Mouse (Mus musculus): ENCODE data around the gene Thpo. TPM values are rescaled to one million over a fixed set of nuclear protein-coding genes. Genes with fewer than 3 reads are reported as not detected.

Gene Thpo
- total RNA-seq (2021) (under 1 TPM in 1 of 2 experiments, not detected in 1; 0.18 TPM), polyA plus RNA-seq (2012; rRNA removed) (0.41 and 0.84 TPM in 2 replicates)
- long read RNA-seq = 0 reads

DNA sequence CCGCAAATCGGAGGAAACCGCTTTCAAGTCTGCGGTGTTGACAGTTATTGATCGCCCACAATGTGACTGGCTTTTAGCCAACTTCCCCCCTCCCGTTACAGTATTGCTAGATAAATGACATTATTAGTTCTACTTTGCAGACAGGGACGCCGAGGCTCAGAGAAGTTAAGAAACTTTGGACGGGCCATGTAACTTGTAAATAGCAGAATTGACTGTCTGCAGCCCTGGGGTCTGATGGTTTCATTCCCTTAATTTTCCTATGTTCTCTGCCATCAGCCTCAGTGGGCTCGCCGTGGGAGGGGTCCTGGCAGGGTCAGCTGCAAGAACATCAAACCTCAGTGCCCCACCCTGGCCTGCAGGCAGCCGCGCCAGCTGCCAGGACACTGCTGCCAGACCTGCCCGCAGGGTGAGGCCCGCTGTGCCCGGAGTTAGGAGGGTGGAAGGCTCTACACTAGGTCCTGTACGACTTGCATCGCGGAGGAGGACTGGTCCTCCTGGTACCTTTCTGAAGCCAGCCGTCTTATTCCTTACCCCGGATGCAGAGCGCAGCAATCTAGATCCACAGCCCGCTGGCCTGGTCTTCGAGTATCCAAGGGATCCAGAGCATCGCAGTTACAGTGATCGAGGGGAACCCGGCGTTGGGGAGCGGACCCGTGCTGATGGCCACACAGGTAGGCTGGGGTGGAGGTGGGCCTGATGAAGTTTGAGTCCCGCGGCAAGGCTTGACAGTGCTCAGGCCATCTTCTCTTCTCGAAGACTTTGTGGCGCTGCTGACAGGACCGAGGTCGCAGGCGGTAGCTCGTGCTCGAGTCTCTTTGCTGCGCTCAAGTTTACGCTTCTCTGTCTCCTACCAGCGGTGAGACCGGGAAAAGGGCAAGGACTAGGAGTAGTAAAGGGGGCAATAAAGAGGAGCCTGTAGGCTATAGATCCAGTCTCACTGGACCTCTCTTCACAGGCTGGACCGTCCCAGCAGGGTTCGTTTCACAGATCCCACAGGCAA lies at the start of gene Thpo:
Gene Thpo, minus strand, starts transcription at position 781 of the 1,000 bp plus-strand sequence.
- Histone ChIP-seq H3K79me2 (replicated peaks; ENCODE audit: control insufficient read depth, insufficient read depth, low read length) (no peaks in the 10 kb centered on the region), H3K4me1 (ENCODE audit: control insufficient read depth, insufficient read depth, low read length) (no peaks in the 10 kb centered on the region; the same call in 1 of the 2 replicates), H3K36me3 (ENCODE audit: control insufficient read depth, insufficient read depth, low read length) (no peaks in the 10 kb centered on the region), H3K27me3 (ENCODE audit: control insufficient read depth, insufficient read depth, low read length) (peaks cover 2% of the 10 kb centered on the region; the same call in 1 of the 2 replicates), H3K4me3 (peak within 1 kb of the TSS; percentile 59), H3K27ac (peak within 1 kb of the TSS; percentile 36), H3K9ac (ENCODE audit: low read depth, low read length) (peak within 1 kb of the TSS; percentile 6)
- TF ChIP-seq POLR2A (IDR thresholded peaks at IDR 0.05; ENCODE audit: insufficient read depth, low read depth, low read length) (no peak), CTCF (IDR thresholded peaks at IDR 0.05) (no peak), EP300 (IDR thresholded peaks at IDR 0.05; ENCODE audit: insufficient read depth, low read depth, low read length) (no peak)
- intact Hi-C loops (cut with DNase I) = no loop called here
- peak in 1 of 2 experiments; percentile 26 for DNase-seq
- 10% methylated on average over 45 of the region's 45 CpGs for WGBS

DNA sequence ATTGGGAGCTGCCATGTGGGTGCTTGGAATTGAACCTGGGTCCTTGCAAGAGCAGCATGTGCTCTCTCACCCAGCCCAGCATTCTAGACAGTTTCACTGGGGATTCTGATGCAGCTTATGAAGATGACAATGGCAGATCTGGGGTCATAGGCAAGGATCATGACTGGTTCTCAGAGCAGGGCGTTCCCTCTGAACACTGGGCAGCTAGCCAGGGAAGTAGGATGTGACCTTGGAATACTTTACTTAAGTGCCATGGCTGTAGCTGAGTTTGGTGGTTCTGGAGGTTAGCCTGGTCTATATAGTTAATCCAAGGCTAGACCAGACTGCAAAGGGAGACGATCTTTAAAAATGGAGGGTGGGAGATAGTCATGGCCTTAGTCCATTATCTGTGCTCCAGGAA lies 49.6 kb upstream of the Thpo start:
- WGBS = 66% methylated on average over 2 of the region's 2 CpGs

DNA sequence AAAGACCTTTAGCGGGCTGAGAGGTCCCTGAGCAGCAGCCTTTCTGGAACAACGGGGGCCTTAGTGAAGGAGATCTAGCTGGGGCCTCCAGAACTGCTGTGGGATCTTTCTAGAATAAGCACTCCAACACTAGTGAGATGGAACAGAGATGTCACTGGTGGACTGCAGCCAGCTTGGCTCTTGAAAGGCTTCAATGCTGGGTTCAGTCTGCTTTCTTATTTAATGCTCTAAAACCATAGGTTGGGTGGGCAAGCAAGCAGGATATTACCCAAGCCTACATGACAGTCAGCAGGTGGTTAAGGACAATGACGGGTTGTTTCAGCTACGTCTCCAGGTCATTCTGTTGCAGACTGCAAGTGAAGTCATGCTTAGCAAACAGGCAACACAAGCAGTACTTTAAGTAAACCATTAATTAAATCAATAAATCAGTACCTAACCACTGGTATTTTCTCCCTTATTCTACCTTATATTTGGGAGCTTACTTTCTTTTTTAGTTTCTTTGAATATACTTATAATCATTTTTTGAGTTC lies 46.9 kb upstream of the Thpo start:
- H3K4me3 ChIP-seq = no peak overlapping the region
- no peaks in the 10 kb centered on the region for H3K27me3 ChIP-seq (ENCODE audit: control insufficient read depth, insufficient read depth, low read length)
- H3K27ac ChIP-seq = no peak overlapping the region
- DNase-seq = no peak
- intact Hi-C loops (cut with DNase I) = no loop called here
- TF ChIP-seq EP300 (IDR thresholded peaks at IDR 0.05; ENCODE audit: insufficient read depth, low read depth, low read length) = no peak
- TF ChIP-seq POLR2A (IDR thresholded peaks at IDR 0.05; ENCODE audit: insufficient read depth, low read depth, low read length) = no peak
- TF ChIP-seq CTCF (IDR thresholded peaks at IDR 0.05) = no peak
- WGBS = 74% methylated on average over 4 of the region's 4 CpGs
- no peaks in the 10 kb centered on the region for H3K36me3 ChIP-seq (ENCODE audit: control insufficient read depth, insufficient read depth, low read length)
- no peaks in the 10 kb centered on the region for H3K4me1 ChIP-seq (ENCODE audit: control insufficient read depth, insufficient read depth, low read length)
- H3K9ac ChIP-seq (ENCODE audit: low read depth, low read length) = no peak overlapping the region
- no peaks in the 10 kb centered on the region for H3K79me2 ChIP-seq (replicated peaks; ENCODE audit: control insufficient read depth, insufficient read depth, low read length)

More for the DNA sequence above, 49.6 kb upstream of the Thpo start:
- H3K4me1 ChIP-seq (ENCODE audit: control insufficient read depth, insufficient read depth, low read length) = no peaks in the 10 kb centered on the region
- H3K27ac ChIP-seq = no peak overlapping the region
- intact Hi-C loops (cut with DNase I) = no loop called here
- H3K4me3 ChIP-seq = no peak overlapping the region
- TF ChIP-seq POLR2A (IDR thresholded peaks at IDR 0.05; ENCODE audit: insufficient read depth, low read depth, low read length) (no peak), EP300 (IDR thresholded peaks at IDR 0.05; ENCODE audit: insufficient read depth, low read depth, low read length) (no peak), CTCF (IDR thresholded peaks at IDR 0.05) (no peak)
- no peak for DNase-seq
- H3K36me3 ChIP-seq (ENCODE audit: control insufficient read depth, insufficient read depth, low read length) = no peaks in the 10 kb centered on the region
- H3K9ac ChIP-seq (ENCODE audit: low read depth, low read length) = no peak overlapping the region
- H3K27me3 ChIP-seq (ENCODE audit: control insufficient read depth, insufficient read depth, low read length) = no peaks in the 10 kb centered on the region
- H3K79me2 ChIP-seq (replicated peaks; ENCODE audit: control insufficient read depth, insufficient read depth, low read length) = no peaks in the 10 kb centered on the region

DNA sequence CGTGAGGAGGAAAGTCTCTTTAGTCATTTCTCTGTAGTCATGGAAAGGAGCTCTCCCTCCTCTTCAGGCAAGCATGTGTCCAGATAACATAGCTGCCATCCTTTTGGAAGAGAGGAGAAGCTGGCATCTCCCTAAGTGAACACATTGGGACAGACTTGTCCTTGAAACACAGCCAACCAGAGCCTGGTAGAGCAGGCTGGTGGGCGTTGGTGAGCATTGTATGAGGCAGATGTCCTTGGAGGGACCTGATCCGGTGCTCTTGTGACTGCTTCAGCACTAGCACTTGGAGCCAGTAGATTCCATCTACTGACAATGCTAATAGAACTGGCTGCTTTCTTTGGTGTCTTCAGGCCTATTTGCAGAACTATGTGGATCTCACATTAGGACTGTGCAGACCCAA lies 45.5 kb upstream of the Thpo start:
- H3K27me3 ChIP-seq (ENCODE audit: control insufficient read depth, insufficient read depth, low read length) = no peaks in the 10 kb centered on the region
- H3K4me1 ChIP-seq (ENCODE audit: control insufficient read depth, insufficient read depth, low read length) = no peaks in the 10 kb centered on the region
- no peak overlapping the region for H3K9ac ChIP-seq (ENCODE audit: low read depth, low read length)
- intact Hi-C loops (cut with DNase I) = no loop called here
- TF ChIP-seq CTCF (IDR thresholded peaks at IDR 0.05) (no peak), EP300 (IDR thresholded peaks at IDR 0.05; ENCODE audit: insufficient read depth, low read depth, low read length) (no peak), POLR2A (IDR thresholded peaks at IDR 0.05; ENCODE audit: insufficient read depth, low read depth, low read length) (no peak)
- no peak overlapping the region for H3K4me3 ChIP-seq
- WGBS = 54% methylated on average over 3 of the region's 3 CpGs
- no peak overlapping the region for H3K27ac ChIP-seq
- no peak for DNase-seq
- no peaks in the 10 kb centered on the region for H3K36me3 ChIP-seq (ENCODE audit: control insufficient read depth, insufficient read depth, low read length)
- H3K79me2 ChIP-seq (replicated peaks; ENCODE audit: control insufficient read depth, insufficient read depth, low read length) = no peaks in the 10 kb centered on the region

DNA sequence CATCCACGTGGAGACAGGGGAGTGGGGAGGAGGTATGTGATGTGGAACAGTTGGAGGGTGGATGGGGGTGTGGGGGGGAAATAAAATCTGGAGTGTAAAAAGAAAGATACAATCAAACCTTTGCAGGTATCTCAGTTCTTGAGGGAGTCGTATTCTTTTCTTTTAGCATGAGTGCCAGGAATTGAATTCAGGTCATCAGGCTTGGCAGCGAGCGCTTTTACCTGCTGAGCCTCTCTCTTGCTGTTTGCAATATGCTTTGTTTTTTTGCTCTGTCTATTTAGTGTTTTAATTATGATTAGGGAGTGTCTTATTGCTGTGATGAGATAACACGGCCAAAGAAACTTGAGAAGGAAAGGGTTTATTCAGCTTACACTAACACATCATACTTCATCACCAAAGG lies 40.7 kb upstream of the Thpo start:
- no peaks in the 10 kb centered on the region for H3K79me2 ChIP-seq (replicated peaks; ENCODE audit: control insufficient read depth, insufficient read depth, low read length)
- WGBS = 67% methylated on average over 5 of the region's 5 CpGs
- H3K4me1 ChIP-seq (ENCODE audit: control insufficient read depth, insufficient read depth, low read length) = no peaks in the 10 kb centered on the region
- no peaks in the 10 kb centered on the region for H3K27me3 ChIP-seq (ENCODE audit: control insufficient read depth, insufficient read depth, low read length)
- intact Hi-C loops (cut with DNase I) = no loop called here
- H3K27ac ChIP-seq = no peak overlapping the region
- H3K4me3 ChIP-seq = no peak overlapping the region
- H3K9ac ChIP-seq (ENCODE audit: low read depth, low read length) = no peak overlapping the region
- DNase-seq = no peak
- H3K36me3 ChIP-seq (ENCODE audit: control insufficient read depth, insufficient read depth, low read length) = no peaks in the 10 kb centered on the region
- TF ChIP-seq POLR2A (IDR thresholded peaks at IDR 0.05; ENCODE audit: insufficient read depth, low read depth, low read length) (no peak), EP300 (IDR thresholded peaks at IDR 0.05; ENCODE audit: insufficient read depth, low read depth, low read length) (no peak), CTCF (IDR thresholded peaks at IDR 0.05) (no peak)
